Mouse (Mus musculus) E14TG2a.4 (cell line): ENCODE results near the gene Cep57.

Experiments used
- H3K27me3 ChIP-seq: 2 replicates; pipeline ENCODE4 v1.6.1; 2014; ENCODE audit warnings: low read length, control low read depth; ENCODE audit not compliant: insufficient read depth
- H3K36me3 ChIP-seq: 2 replicates; pipeline ENCODE4 v1.6.1; 2014; ENCODE audit warnings: low read length, control low read depth; ENCODE audit not compliant: insufficient read depth
- H3K4me1 ChIP-seq: replicated peaks from 2 replicates; pipeline ENCODE4 v1.6.1; 2014; ENCODE audit warnings: low read depth, low read length, control low read depth
- H3K4me3 ChIP-seq: replicated peaks from 2 replicates; pipeline ENCODE4 v1.5.1; 2014; ENCODE audit warnings: mild to moderate bottlenecking, low read length
- H3K9me3 ChIP-seq: 2 replicates; pipeline ENCODE4 v1.6.1; 2014; ENCODE audit warnings: low read length, control low read depth
- CTCF ChIP-seq: conservative IDR thresholded peaks from 2 replicates; pipeline ENCODE4 v1.5.1; 2014; ENCODE audit warnings: low read length
- NANOG ChIP-seq: IDR thresholded peaks from 2 replicates; pipeline ENCODE4 v1.6.1; 2014; ENCODE audit warnings: borderline replicate concordance, low read length, mixed read lengths
- POU5F1 ChIP-seq: IDR thresholded peaks from 2 replicates; pipeline ENCODE4 v1.6.1; 2014; ENCODE audit warnings: low read length, borderline replicate concordance

Cep57 gene

GRCm38 (mm10) chr9:13781985-13782384 lies 44.9 kb downstream of the Cep57 start:
- TF ChIP-seq NANOG: no peak
- no peak for TF ChIP-seq CTCF
- no peak for TF ChIP-seq POU5F1
- no peaks in the 10 kb centered on the region for H3K27me3 ChIP-seq

GRCm38 (mm10) chr9:13774732-13775131 lies 52.2 kb downstream of the Cep57 start:
- H3K4me1 ChIP-seq: peaks cover 19% of the 10 kb centered on the region
- H3K4me3 ChIP-seq: no peak overlapping the region
- no peaks in the 10 kb centered on the region for H3K36me3 ChIP-seq
- TF ChIP-seq CTCF (no peak), NANOG (no peak), POU5F1 (no peak)
- H3K9me3 ChIP-seq: no peaks in the 10 kb centered on the region
- H3K27me3 ChIP-seq: no peaks in the 10 kb centered on the region

More at GRCm38 (mm10) chr9:13781985-13782384, 44.9 kb downstream of the Cep57 start:
- H3K36me3 ChIP-seq: peaks cover 32% of the 10 kb centered on the region
- H3K9me3 ChIP-seq: no peaks in the 10 kb centered on the region
- no peak overlapping the region for H3K4me3 ChIP-seq
- H3K4me1 ChIP-seq: no peaks in the 10 kb centered on the region

GRCm38 (mm10) chr9:13766570-13766969 lies 60.3 kb downstream of the Cep57 start:
- no peaks in the 10 kb centered on the region for H3K9me3 ChIP-seq
- no peaks in the 10 kb centered on the region for H3K27me3 ChIP-seq
- TF ChIP-seq NANOG (no peak), CTCF (no peak), POU5F1 (no peak)
- H3K4me1 ChIP-seq: peaks cover 22% of the 10 kb centered on the region
- H3K36me3 ChIP-seq: peaks cover 13% of the 10 kb centered on the region
- H3K4me3 ChIP-seq: no peak overlapping the region

GRCm38 (mm10) chr9:13765624-13766023 lies 61.3 kb downstream of the Cep57 start:
- H3K9me3 ChIP-seq: no peaks in the 10 kb centered on the region
- H3K4me1 ChIP-seq: peaks cover 14% of the 10 kb centered on the region
- H3K36me3 ChIP-seq: peaks cover 18% of the 10 kb centered on the region
- H3K4me3 ChIP-seq: no peak overlapping the region
- H3K27me3 ChIP-seq: no peaks in the 10 kb centered on the region
- TF ChIP-seq NANOG: no peak
- no peak for TF ChIP-seq POU5F1
- no peak for TF ChIP-seq CTCF

- Histone ChIP-seq H3K4me3 (no peak overlapping the region), H3K36me3 (peaks cover 34% of the 10 kb centered on the region), H3K27me3 (no peaks in the 10 kb centered on the region), H3K4me1 (no peaks in the 10 kb centered on the region), H3K9me3 (peaks cover 21% of the 10 kb centered on the region)
- TF ChIP-seq POU5F1 (no peak), CTCF (no peak), NANOG (no peak)
These were observed 66.5 kb downstream of the Cep57 start for GRCm38 (mm10) chr9:13760430-13760829.
